Mouse (Mus musculus) limb, embryonic 13.5 days (tissue): ENCODE measurements at regions not wholly inside any gene's neighbourhood (a gene's known extent, or its start where the extent isn't known, plus 50 kb on each side); places are given as distances from the start of the nearest gene placed in this dataset.

ENCODE experiments used
- ATAC-seq: fragments of 200-750 bp; cut with Nextera tagmentation; 2 replicates; pipeline ENCODE4 v1.8.0; 2017; ENCODE audit warnings: low read depth, moderate number of reproducible peaks, moderate TSS enrichment; ENCODE audit not compliant: low FRiP score
- H3K27ac ChIP-seq: fragments of 300-500 bp; sonication (generic); 2 replicates; pipeline ENCODE4 v1.5.1; 2015; ENCODE audit warnings: inconsistent platforms, mild to moderate bottlenecking, moderate library complexity
- H3K27me3 ChIP-seq: fragments of 300-500 bp; sonication (generic); 2 replicates; pipeline ENCODE4 v1.6.1; 2015; ENCODE audit warnings: mild to moderate bottlenecking, inconsistent platforms
- H3K36me3 ChIP-seq: fragments of 300-500 bp; sonication (generic); 2 replicates; pipeline ENCODE4 v1.6.1; 2015; ENCODE audit warnings: inconsistent platforms, mild to moderate bottlenecking, moderate library complexity
- H3K4me1 ChIP-seq: fragments of 300-500 bp; sonication (generic); 2 replicates; pipeline ENCODE4 v1.6.1; 2015; ENCODE audit warnings: inconsistent platforms
- H3K4me2 ChIP-seq: fragments of 300-500 bp; sonication (generic); replicated peaks from 2 replicates; pipeline ENCODE4 v1.6.1; 2015; ENCODE audit warnings: inconsistent platforms, mild to moderate bottlenecking, moderate library complexity
- H3K4me3 ChIP-seq: fragments of 300-500 bp; sonication (generic); 2 replicates; pipeline ENCODE4 v1.5.1; 2015; ENCODE audit warnings: moderate library complexity, mild to moderate bottlenecking, inconsistent platforms
- H3K9ac ChIP-seq: fragments of 300-500 bp; sonication (generic); 2 replicates; pipeline ENCODE4 v1.6.1; 2015; ENCODE audit warnings: mild to moderate bottlenecking, inconsistent platforms
- H3K9me3 ChIP-seq: fragments of 300-500 bp; sonication (generic); 2 replicates; pipeline ENCODE4 v1.6.1; 2016; ENCODE audit warnings: inconsistent platforms
- WGBS: fragments of 180-500 bp; shearing (Covaris S2); methylation state at CpG from one replicate; pipeline ENCODE4 v1.1.7; 2015; 5-methylcytosine and 5-hydroxymethylcytosine counted together

GRCm38 (mm10) chr7:113621316-113621715, 107.7 kb downstream of the Far1 start:
- H3K4me3 ChIP-seq = no peak overlapping the region
- no peaks in the 10 kb centered on the region for H3K27me3 ChIP-seq
- no peak overlapping the region for H3K27ac ChIP-seq
- no peak for ATAC-seq
- no peaks in the 10 kb centered on the region for H3K9me3 ChIP-seq
- H3K36me3 ChIP-seq = no peaks in the 10 kb centered on the region
- no peaks in the 10 kb centered on the region for H3K4me1 ChIP-seq
- 46% methylated on average over 8 of the region's 8 CpGs for WGBS
- no peak overlapping the region for H3K9ac ChIP-seq
- no peak overlapping the region for H3K4me2 ChIP-seq

- H3K4me1 ChIP-seq = no peaks in the 10 kb centered on the region
- no peak for ATAC-seq
- H3K9me3 ChIP-seq = no peaks in the 10 kb centered on the region
- no peaks in the 10 kb centered on the region for H3K27me3 ChIP-seq
- no peak overlapping the region for H3K4me2 ChIP-seq
- H3K36me3 ChIP-seq = no peaks in the 10 kb centered on the region
- no peak overlapping the region for H3K9ac ChIP-seq
- no peak overlapping the region for H3K4me3 ChIP-seq
- 68% methylated on average over 13 of the region's 13 CpGs for WGBS
- H3K27ac ChIP-seq = no peak overlapping the region
Observed at GRCm38 (mm10) chr7:113621898-113622510, 108.4 kb downstream of the Far1 start.

GRCm38 (mm10) chr7:113623296-113623695, 109.7 kb downstream of the Far1 start:
- Histone ChIP-seq H3K9ac (no peak overlapping the region), H3K27ac (no peak overlapping the region), H3K4me2 (no peak overlapping the region), H3K4me1 (no peaks in the 10 kb centered on the region), H3K4me3 (no peak overlapping the region), H3K36me3 (no peaks in the 10 kb centered on the region), H3K27me3 (no peaks in the 10 kb centered on the region), H3K9me3 (peaks cover 4% of the 10 kb centered on the region; the same call in 1 of the 2 replicates)
- 78% methylated on average over 4 of the region's 4 CpGs for WGBS
- ATAC-seq = no peak

GRCm38 (mm10) chr7:113623962-113624361, 110.3 kb downstream of the Far1 start:
- H3K27ac ChIP-seq = no peak overlapping the region
- peaks cover 4% of the 10 kb centered on the region; the same call in 1 of the 2 replicates for H3K9me3 ChIP-seq
- no peak overlapping the region for H3K9ac ChIP-seq
- H3K27me3 ChIP-seq = no peaks in the 10 kb centered on the region
- no peak for ATAC-seq
- H3K4me1 ChIP-seq = no peaks in the 10 kb centered on the region
- no peak overlapping the region for H3K4me3 ChIP-seq
- 92% methylated on average over 6 of the region's 6 CpGs for WGBS
- H3K36me3 ChIP-seq = no peaks in the 10 kb centered on the region
- H3K4me2 ChIP-seq = no peak overlapping the region

- no peaks in the 10 kb centered on the region for H3K4me1 ChIP-seq
- no peak overlapping the region for H3K9ac ChIP-seq
- no peaks in the 10 kb centered on the region for H3K36me3 ChIP-seq
- H3K27me3 ChIP-seq = no peaks in the 10 kb centered on the region
- no peak for ATAC-seq
- H3K4me3 ChIP-seq = no peak overlapping the region
- H3K9me3 ChIP-seq = peaks cover 4% of the 10 kb centered on the region; the same call in 1 of the 2 replicates
- no peak overlapping the region for H3K4me2 ChIP-seq
- H3K27ac ChIP-seq = no peak overlapping the region
Observed at GRCm38 (mm10) chr7:113626734-113627133, 113.1 kb downstream of the Far1 start.

- no peak for ATAC-seq
- no peak overlapping the region for H3K27ac ChIP-seq
- H3K4me1 ChIP-seq = no peaks in the 10 kb centered on the region
- no peak overlapping the region for H3K4me3 ChIP-seq
- H3K27me3 ChIP-seq = no peaks in the 10 kb centered on the region
- 77% methylated on average over 4 of the region's 4 CpGs for WGBS
- no peak overlapping the region for H3K9ac ChIP-seq
- no peaks in the 10 kb centered on the region for H3K9me3 ChIP-seq
- H3K4me2 ChIP-seq = no peak overlapping the region
- H3K36me3 ChIP-seq = no peaks in the 10 kb centered on the region
Observed at GRCm38 (mm10) chr7:113637011-113637600, 123.5 kb downstream of the Far1 start.

- Histone ChIP-seq H3K27me3 (no peaks in the 10 kb centered on the region), H3K36me3 (no peaks in the 10 kb centered on the region), H3K4me1 (no peaks in the 10 kb centered on the region), H3K9ac (no peak overlapping the region), H3K27ac (no peak overlapping the region), H3K4me3 (no peak overlapping the region), H3K9me3 (no peaks in the 10 kb centered on the region), H3K4me2 (no peak overlapping the region)
- no peak for ATAC-seq
- 79% methylated on average over 6 of the region's 6 CpGs for WGBS
Observed at GRCm38 (mm10) chr7:113638098-113638497, 124.5 kb downstream of the Far1 start.

- no peak for ATAC-seq
- WGBS = 68% methylated on average over 7 of the region's 7 CpGs
- no peak overlapping the region for H3K4me3 ChIP-seq
Observed at GRCm38 (mm10) chr7:113642540-113642939, 123.3 kb upstream of the Spon1 start.

GRCm38 (mm10) chr7:113650631-113651030, 115.2 kb upstream of the Spon1 start:
- Histone ChIP-seq H3K27me3 (no peaks in the 10 kb centered on the region), H3K4me3 (no peak overlapping the region), H3K9me3 (no peaks in the 10 kb centered on the region), H3K36me3 (no peaks in the 10 kb centered on the region), H3K9ac (no peak overlapping the region), H3K4me2 (no peak overlapping the region), H3K4me1 (no peaks in the 10 kb centered on the region), H3K27ac (no peak overlapping the region)
- no peak for ATAC-seq
- WGBS = 62% methylated on average over 2 of the region's 2 CpGs

More at GRCm38 (mm10) chr7:113642540-113642939, 123.3 kb upstream of the Spon1 start:
- Histone ChIP-seq H3K4me1 (no peaks in the 10 kb centered on the region), H3K4me2 (no peak overlapping the region), H3K27me3 (no peaks in the 10 kb centered on the region), H3K9me3 (no peaks in the 10 kb centered on the region), H3K27ac (no peak overlapping the region), H3K9ac (no peak overlapping the region), H3K36me3 (no peaks in the 10 kb centered on the region)

GRCm38 (mm10) chr7:113651696-113652095, 114.1 kb upstream of the Spon1 start:
- H3K27me3 ChIP-seq = no peaks in the 10 kb centered on the region
- no peak overlapping the region for H3K27ac ChIP-seq
- WGBS = 45% methylated on average over 1 of the region's 1 CpGs
- H3K9me3 ChIP-seq = no peaks in the 10 kb centered on the region
- H3K4me2 ChIP-seq = no peak overlapping the region
- H3K4me1 ChIP-seq = no peaks in the 10 kb centered on the region
- no peak overlapping the region for H3K9ac ChIP-seq
- no peak for ATAC-seq
- no peaks in the 10 kb centered on the region for H3K36me3 ChIP-seq
- no peak overlapping the region for H3K4me3 ChIP-seq

GRCm38 (mm10) chr7:113653130-113653529, 112.7 kb upstream of the Spon1 start:
- WGBS = 32% methylated on average over 5 of the region's 5 CpGs
- Histone ChIP-seq H3K27me3 (no peaks in the 10 kb centered on the region), H3K9me3 (no peaks in the 10 kb centered on the region), H3K4me1 (no peaks in the 10 kb centered on the region), H3K4me2 (no peak overlapping the region), H3K4me3 (no peak overlapping the region), H3K9ac (no peak overlapping the region), H3K36me3 (no peaks in the 10 kb centered on the region), H3K27ac (no peak overlapping the region)
- no peak for ATAC-seq

GRCm38 (mm10) chr7:113655336-113655735, 110.5 kb upstream of the Spon1 start:
- no peaks in the 10 kb centered on the region for H3K9me3 ChIP-seq
- ATAC-seq = no peak
- no peak overlapping the region for H3K27ac ChIP-seq
- H3K27me3 ChIP-seq = no peaks in the 10 kb centered on the region
- H3K9ac ChIP-seq = no peak overlapping the region
- no peak overlapping the region for H3K4me3 ChIP-seq
- no peaks in the 10 kb centered on the region for H3K4me1 ChIP-seq
- H3K4me2 ChIP-seq = no peak overlapping the region
- WGBS = 83% methylated on average over 5 of the region's 5 CpGs
- no peaks in the 10 kb centered on the region for H3K36me3 ChIP-seq
